ENCODE assay signal across 9 mouse cellular contexts in the genomic region with DNA sequence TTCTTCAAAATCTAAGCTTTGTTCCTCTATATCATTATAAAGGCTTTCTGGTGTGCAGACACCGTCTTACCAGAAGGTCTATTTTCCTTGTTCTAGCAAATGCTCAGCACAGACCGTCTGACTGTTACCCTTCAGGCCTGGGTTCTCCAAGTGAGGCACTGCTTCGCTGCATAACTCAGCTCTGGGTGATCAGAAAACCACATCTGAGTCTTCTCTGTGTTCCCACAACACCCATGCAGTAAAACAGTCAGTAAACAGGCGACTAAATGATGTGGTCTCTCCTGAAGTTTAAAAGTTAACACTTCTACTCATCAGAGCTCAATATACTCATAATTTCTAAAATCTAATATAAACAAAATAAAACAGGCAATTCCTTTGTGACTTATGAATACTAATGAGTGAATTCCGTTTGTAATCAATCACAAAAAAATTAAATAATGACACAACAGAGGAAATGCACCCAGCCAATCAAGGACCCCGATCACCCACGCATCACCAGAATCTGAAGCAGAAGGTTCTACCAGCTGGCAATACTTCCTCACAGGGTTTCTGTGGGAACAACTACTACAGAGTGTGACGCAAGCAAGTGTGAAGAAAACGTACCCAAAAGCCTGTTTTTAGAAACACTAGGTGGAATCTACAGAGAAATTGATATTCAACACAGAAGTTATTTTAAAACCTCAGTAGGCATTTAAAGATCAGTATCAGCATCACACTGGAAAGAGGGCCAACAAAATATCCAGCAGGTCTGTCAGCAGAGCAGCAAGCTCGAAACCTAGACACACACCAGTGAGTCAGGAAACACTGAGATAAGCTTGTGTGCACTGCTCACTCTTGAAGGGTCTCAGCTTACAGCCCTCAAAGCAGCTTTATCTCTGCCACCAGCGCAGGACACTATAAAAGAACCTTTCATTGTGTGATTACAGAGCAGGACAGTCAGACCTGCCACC. TPM values are rescaled to one million over a fixed set of nuclear protein-coding genes. Genes with fewer than 3 reads are reported as not detected.
DNase-seq lines count a peak whose midpoint lies in the region; ATAC-seq and TF ChIP-seq lines count a peak whose summit lies in the region.
"Had no signal": no experiment of that assay in that cellular context is flagged by ENCODE, and none has a peak within 500 bp of the region (broad histone marks: within the 10 kb centered on the region; RNA-seq: fewer than 3 reads in every experiment).

No protein-coding gene starts in this region.

- peaks cover 14% of the 10 kb centered on the region for H3K4me1 ChIP-seq in heart, embryonic 11.5 days (ENCODE audit: control insufficient read depth, insufficient read depth, low read length)
- H3K4me1 ChIP-seq in MEL (ENCODE audit: control insufficient read depth in 1 of 2, insufficient read depth in 2 of 2, low read length in 2 of 2): peaks cover 5 to 12% of the 10 kb centered on the region in 2 experiments; a peak in 3 of 4 replicates
- peaks cover 14% of the 10 kb centered on the region for H3K4me1 ChIP-seq in heart, embryonic 16.5 days (ENCODE audit: control insufficient read depth, insufficient read depth, low read length)
- H3K4me1 ChIP-seq in liver, embryonic 11.5 days (replicated peaks; ENCODE audit: control insufficient read depth, insufficient read depth, low read length): peaks cover 10% of the 10 kb centered on the region
- H3K4me1 ChIP-seq in stomach, embryonic 15.5 days: no peaks in the 10 kb centered on the region
- no peaks in the 10 kb centered on the region for H3K4me1 ChIP-seq in hindbrain, embryonic 13.5 days (replicated peaks)

- H3K79me2 ChIP-seq in MEL (ENCODE audit: control insufficient read depth, insufficient read depth, low read length, poor library complexity): 0 out of 2 replicates have a peak, but pooled peaks cover 3% of the 10 kb centered on the region

- peaks cover 4% of the 10 kb centered on the region; the same call in 1 of the 2 replicates for H3K36me3 ChIP-seq in heart, embryonic 11.5 days (ENCODE audit: control insufficient read depth, insufficient read depth, low read length)
- peaks cover 20 to 21% of the 10 kb centered on the region in 2 experiments for H3K36me3 ChIP-seq in MEL (ENCODE audit: control insufficient read depth in 1 of 2, insufficient read depth in 2 of 2, low read length in 2 of 2)
- H3K36me3 ChIP-seq in heart, embryonic 16.5 days (ENCODE audit: control insufficient read depth, insufficient read depth): peaks cover 12% of the 10 kb centered on the region
- H3K36me3 ChIP-seq in liver, embryonic 11.5 days (ENCODE audit: control insufficient read depth, insufficient read depth, low read length): peaks cover 10% of the 10 kb centered on the region
- peaks cover 7% of the 10 kb centered on the region; the same call in 1 of the 2 replicates for H3K36me3 ChIP-seq in stomach, embryonic 15.5 days
- peaks cover 35% of the 10 kb centered on the region for H3K36me3 ChIP-seq in hindbrain, embryonic 13.5 days

- TF ChIP-seq RAD21 in MEL (IDR thresholded peaks at IDR 0.05; ENCODE audit: low read depth, low read length): no peak

- WGBS in heart, embryonic 11.5 days (ENCODE audit: insufficient replicate concordance): 42% methylated on average over 11 of the region's 11 CpGs
- WGBS in heart, embryonic 16.5 days: 38% methylated on average over 11 of the region's 11 CpGs
- WGBS in liver, embryonic 11.5 days: 59% methylated on average over 11 of the region's 11 CpGs
- 51% methylated on average over 11 of the region's 11 CpGs for WGBS in stomach, embryonic 15.5 days
- 85% methylated on average over 11 of the region's 11 CpGs for WGBS in hindbrain, embryonic 13.5 days

- peak overlapping the region; percentile 87 for H3K27ac ChIP-seq in heart, embryonic 11.5 days (ENCODE audit: low read depth, low read length)
- peak overlapping the region; percentile 78 for H3K27ac ChIP-seq in MEL (ENCODE audit: control insufficient read depth, low read depth, low read length)
- peak overlapping the region; percentile 74 for H3K27ac ChIP-seq in heart, embryonic 16.5 days (ENCODE audit: low read length)
- peak overlapping the region; percentile 38; the same call in 1 of the 2 replicates for H3K27ac ChIP-seq in liver, embryonic 11.5 days (ENCODE audit: low read depth, low read length)
- peak overlapping the region; percentile 72 for H3K27ac ChIP-seq in stomach, embryonic 15.5 days
- H3K27ac ChIP-seq in hindbrain, embryonic 13.5 days: no peak overlapping the region

- H3K27me3 ChIP-seq in heart, embryonic 11.5 days (ENCODE audit: control insufficient read depth, insufficient read depth, low read length): no peaks in the 10 kb centered on the region
- no peaks in the 10 kb centered on the region for H3K27me3 ChIP-seq in MEL (ENCODE audit: control insufficient read depth in 1 of 2, insufficient read depth in 2 of 2, low read length in 2 of 2)
- no peaks in the 10 kb centered on the region for H3K27me3 ChIP-seq in heart, embryonic 16.5 days (ENCODE audit: control insufficient read depth, insufficient read depth, low read length)
- H3K27me3 ChIP-seq in liver, embryonic 11.5 days (replicated peaks; ENCODE audit: control insufficient read depth, insufficient read depth, low read length): no peaks in the 10 kb centered on the region
- no peaks in the 10 kb centered on the region for H3K27me3 ChIP-seq in stomach, embryonic 15.5 days (replicated peaks)
- H3K27me3 ChIP-seq in hindbrain, embryonic 13.5 days: no peaks in the 10 kb centered on the region
- H3K27me3 ChIP-seq: Patski had no signal

- peak; percentile 77 to 80 for TF ChIP-seq EP300 in MEL (IDR thresholded peaks at IDR 0.05; ENCODE audit: low read depth in 1 of 2, low read length in 2 of 2)

- peak; percentile 61 for ATAC-seq in heart, embryonic 11.5 days (replicated peaks; ENCODE audit: insufficient number of reproducible peaks, low FRiP score, low TSS enrichment)
- peak; percentile 82 for ATAC-seq in heart, embryonic 16.5 days (replicated peaks; ENCODE audit: extremely low read depth, insufficient read depth, low FRiP score)
- peak; percentile 93 for ATAC-seq in liver, embryonic 11.5 days (replicated peaks; ENCODE audit: low FRiP score)
- ATAC-seq in stomach, embryonic 15.5 days (ENCODE audit: insufficient read depth, low FRiP score, low read depth): peak; percentile 81
- no peak for ATAC-seq in hindbrain, embryonic 13.5 days (ENCODE audit: low FRiP score)
- ATAC-seq: Patski had no signal

- H3K4me3 ChIP-seq in heart, embryonic 11.5 days (ENCODE audit: low read depth, low read length): no peak overlapping the region
- H3K4me3 ChIP-seq in MEL (ENCODE audit: control insufficient read depth in 1 of 2, insufficient read depth in 1 of 2, low read depth in 2 of 2, low read length in 2 of 2): no peak overlapping the region
- no peak overlapping the region for H3K4me3 ChIP-seq in heart, embryonic 16.5 days (ENCODE audit: low read length)
- H3K4me3 ChIP-seq in liver, embryonic 11.5 days (ENCODE audit: low read depth, low read length): no peak overlapping the region
- no peak overlapping the region for H3K4me3 ChIP-seq in stomach, embryonic 15.5 days (replicated peaks)
- no peak overlapping the region for H3K4me3 ChIP-seq in hindbrain, embryonic 13.5 days

- no peak for DNase-seq in heart, postnatal 14 days
- peak; percentile 92 for DNase-seq in MEL (ENCODE audit: low read depth, low spot score)
- no peak for DNase-seq in liver, embryonic 11.5 days (ENCODE audit: low spot score)
- no peak for DNase-seq in adrenal gland, postnatal 14 days

- H3K9ac ChIP-seq in heart, embryonic 11.5 days (ENCODE audit: low read depth, low read length): peak overlapping the region; percentile 52; the same call in 1 of the 2 replicates
- H3K9ac ChIP-seq in MEL (ENCODE audit: control insufficient read depth, low read depth, low read length, poor library complexity, severe bottlenecking): no peak overlapping the region
- peak overlapping the region; percentile 51; the same call in 1 of the 2 replicates for H3K9ac ChIP-seq in heart, embryonic 16.5 days (ENCODE audit: low read length)
- peak overlapping the region; percentile 14; the same call in 1 of the 2 replicates for H3K9ac ChIP-seq in liver, embryonic 11.5 days (ENCODE audit: low read depth, low read length)
- H3K9ac ChIP-seq in stomach, embryonic 15.5 days: no peak overlapping the region
- H3K9ac ChIP-seq in hindbrain, embryonic 13.5 days: no peak overlapping the region

- H3K9me3 ChIP-seq in heart, embryonic 11.5 days (replicated peaks; ENCODE audit: control insufficient read depth, low read length): no peaks in the 10 kb centered on the region
- no peaks in the 10 kb centered on the region for H3K9me3 ChIP-seq in MEL (replicated peaks; ENCODE audit: insufficient read depth, low read length)
- peaks cover 2% of the 10 kb centered on the region; the same call in 1 of the 2 replicates for H3K9me3 ChIP-seq in heart, embryonic 16.5 days (replicated peaks; ENCODE audit: control insufficient read depth, low read length)
- H3K9me3 ChIP-seq in liver, embryonic 11.5 days (ENCODE audit: control insufficient read depth, low read length): no peaks in the 10 kb centered on the region
- no peaks in the 10 kb centered on the region for H3K9me3 ChIP-seq in stomach, embryonic 15.5 days
- H3K9me3 ChIP-seq in hindbrain, embryonic 13.5 days: no peaks in the 10 kb centered on the region

- TF ChIP-seq CTCF in MEL (IDR thresholded peaks at IDR 0.05 in 2 of 3, conservative IDR thresholded peaks at IDR 0.05 in 1 of 3; ENCODE audit: control insufficient read depth in 1 of 3, insufficient read depth in 1 of 3, low read depth in 2 of 3, low read length in 3 of 3, poor library complexity in 1 of 3, severe bottlenecking in 1 of 3): peak in 1 of 3 experiments; percentile 16; a peak in 2 of 6 replicates

- peak overlapping the region; percentile 29; the same call in 1 of the 2 replicates for H3K4me2 ChIP-seq in heart, embryonic 11.5 days
- H3K4me2 ChIP-seq in heart, embryonic 16.5 days (ENCODE audit: low read depth, low read length): peak overlapping the region; percentile 26; the same call in 1 of the 2 replicates
- H3K4me2 ChIP-seq in liver, embryonic 11.5 days: no peak overlapping the region
- no peak overlapping the region for H3K4me2 ChIP-seq in stomach, embryonic 15.5 days
- no peak overlapping the region for H3K4me2 ChIP-seq in hindbrain, embryonic 13.5 days

- no peak for TF ChIP-seq POLR2A in MEL (IDR thresholded peaks at IDR 0.05; ENCODE audit: control insufficient read depth in 1 of 2, insufficient read depth in 1 of 2, low read depth in 1 of 2, low read length in 2 of 2, poor library complexity in 1 of 2)

- intact Hi-C loops in heart, postnatal 14 days (cut with DNase I): no loop called here

RNA-seq across cellular contexts. Expression of a gene that starts 46.4 kb away (rescaled TPM):
- polyA plus RNA-seq in heart, embryonic 11.5 days (2014; fragmentation: Nextera tagmentation; extraction: Ambion mirVana): 7.9 and 8.9 TPM in 2 replicates
- total RNA-seq in heart, postnatal 14 days (2021): 10 to 100 TPM in 1 of 2 experiments, 1 to 10 TPM in 1; 9.1 to 10.1 TPM
- total RNA-seq in MEL (2012; rRNA removed): 17.5 and 19.8 TPM in 2 replicates
- polyA plus RNA-seq in MEL (2012; ENCODE audit: insufficient read depth in 1 of 2, insufficient read length in 2 of 2, low read depth in 1 of 2, low replicate concordance in 2 of 2, missing spikeins in 1 of 2): 10 to 100 TPM in 1 of 2 experiments, not detected in 1; 20.6 TPM
- 4.8 and 5.3 TPM in 2 replicates for polyA plus RNA-seq in heart, embryonic 16.5 days (2015; fragmentation: Nextera tagmentation; extraction: Ambion mirVana)
- 12.3 and 12.9 TPM in 2 replicates for polyA plus RNA-seq in liver, embryonic 11.5 days (2014; fragmentation: Nextera tagmentation; extraction: Ambion mirVana)
- 7.8 TPM in 2 replicates for polyA plus RNA-seq in stomach, embryonic 15.5 days (2015; fragmentation: Nextera tagmentation; extraction: Ambion mirVana)
- 18.9 and 19.6 TPM in 2 replicates for total RNA-seq in adrenal gland, postnatal 14 days (2021)
- polyA plus RNA-seq in hindbrain, embryonic 13.5 days (2015; fragmentation: Nextera tagmentation; extraction: Ambion mirVana): 6.1 and 8.5 TPM in 2 replicates

Comparison
In these comparisons a context has a peak if more than half of its experiments do, and no peak if none do; other contexts are left out.
1. H3K4me2 ChIP-seq: peak in heart, embryonic 11.5 days (single experiment) and heart, embryonic 16.5 days (single experiment); none in liver, embryonic 11.5 days (single experiment), stomach, embryonic 15.5 days (single experiment) and hindbrain, embryonic 13.5 days (single experiment).
2. H3K9ac ChIP-seq: peak in heart, embryonic 11.5 days (single experiment), heart, embryonic 16.5 days (single experiment) and liver, embryonic 11.5 days (single experiment); none in MEL (single experiment), stomach, embryonic 15.5 days (single experiment) and hindbrain, embryonic 13.5 days (single experiment).